Mouse (Mus musculus) embryonic facial prominence, embryonic 14.5 days (tissue): ENCODE data around the gene Paxx. TPM values are rescaled to one million over a fixed set of nuclear protein-coding genes. Genes with fewer than 3 reads are reported as not detected.
"Not testable (repeated sequence)": the region's sequence is repeated elsewhere in the genome, so short reads cannot be mapped to it uniquely, and the experiment has no call there.

ENCODE experiments used
- ATAC-seq: fragments of 200-750 bp; cut with Nextera tagmentation; 2 replicates; pipeline ENCODE4 v1.8.0; 2017; ENCODE audit warnings: low read depth, moderate number of reproducible peaks, moderate TSS enrichment
- DNase-seq: peaks from one replicate; pipeline ENCODE4 v3.0.0-alpha.2; 2015; ENCODE audit warnings: low spot score
- H3K27ac ChIP-seq: fragments of 300-500 bp; sonication (generic); replicated peaks from 2 replicates; pipeline ENCODE4 v1.5.1; 2014; ENCODE audit warnings: low read depth, mild to moderate bottlenecking, low read length, moderate library complexity
- H3K27me3 ChIP-seq: fragments of 300-500 bp; sonication (generic); replicated peaks from 2 replicates; pipeline ENCODE4 v1.6.1; 2014; ENCODE audit warnings: low read length; ENCODE audit not compliant: control insufficient read depth, insufficient read depth
- H3K36me3 ChIP-seq: fragments of 300-500 bp; sonication (generic); 2 replicates; pipeline ENCODE4 v1.6.1; 2014; ENCODE audit warnings: low read length, mixed read lengths; ENCODE audit not compliant: control insufficient read depth, insufficient read depth
- H3K4me1 ChIP-seq: fragments of 300-500 bp; sonication (generic); 2 replicates; pipeline ENCODE4 v1.6.1; 2014; ENCODE audit warnings: antibody characterized with exemption, low read length; ENCODE audit not compliant: control insufficient read depth, insufficient read depth
- H3K4me2 ChIP-seq: fragments of 300-500 bp; sonication (generic); 2 replicates; pipeline ENCODE4 v1.6.1; 2014; ENCODE audit warnings: low read depth, mild to moderate bottlenecking, low read length, moderate library complexity, mixed read lengths
- H3K4me3 ChIP-seq: fragments of 300-500 bp; sonication (generic); 2 replicates; pipeline ENCODE4 v1.5.1; 2014; ENCODE audit warnings: low read depth, mild to moderate bottlenecking, low read length
- H3K9ac ChIP-seq: fragments of 300-500 bp; sonication (generic); 2 replicates; pipeline ENCODE4 v1.6.1; 2014; ENCODE audit warnings: low read depth, mild to moderate bottlenecking, low read length, moderate library complexity, mixed read lengths
- H3K9me3 ChIP-seq: fragments of 300-500 bp; sonication (generic); 2 replicates; pipeline ENCODE4 v1.6.1; 2016; ENCODE audit warnings: low read length; ENCODE audit not compliant: control insufficient read depth
- WGBS: fragments of 180-500 bp; shearing (Covaris S2); extraction: QIAGEN DNeasy Blood & Tissue Kit; methylation state at CpG from one replicate; pipeline ENCODE4 v1.1.7; 2014; 5-methylcytosine and 5-hydroxymethylcytosine counted together
- polyA plus RNA-seq: library from polyadenylated mRNA; unstranded; fragments of >200 nt; fragmentation: Nextera tagmentation; extraction: Ambion mirVana; gene quantifications from 2 replicates; pipeline ENCODE4 v1.2.1, GENCODE M21; 2014

The Paxx gene
- polyA plus RNA-seq, 1 experiment from 2014 or later = 41.7 TPM

DNA sequence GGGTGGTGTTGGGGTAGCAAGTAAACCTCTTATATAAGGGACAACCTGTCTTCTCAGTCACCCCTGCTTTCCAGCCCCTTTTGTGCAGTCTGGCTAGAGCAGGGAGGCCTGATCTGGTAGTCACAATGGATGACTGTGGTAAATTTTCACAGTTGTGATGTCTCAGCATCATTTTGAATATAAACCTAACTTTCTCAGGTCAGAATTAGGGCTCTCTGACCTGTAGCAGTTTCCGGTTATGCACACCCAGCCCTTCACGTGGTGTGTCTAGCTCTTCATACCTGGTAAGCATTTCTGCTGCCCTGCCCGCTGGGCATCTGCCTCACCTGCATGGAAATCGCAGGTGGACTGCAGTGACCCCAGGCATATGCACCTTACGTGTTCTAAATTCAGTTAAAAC lies 33.6 kb downstream of the Paxx start:
- H3K36me3 ChIP-seq = no peaks in the 10 kb centered on the region
- no peaks in the 10 kb centered on the region for H3K9me3 ChIP-seq
- 88% methylated on average over 5 of the region's 5 CpGs for WGBS
- no peak overlapping the region for H3K4me3 ChIP-seq
- H3K9ac ChIP-seq = no peak overlapping the region
- H3K4me2 ChIP-seq = no peak overlapping the region
- ATAC-seq (no peak), DNase-seq (no peak)
- H3K4me1 ChIP-seq = no peaks in the 10 kb centered on the region
- H3K27me3 ChIP-seq = peaks cover 29% of the 10 kb centered on the region
- H3K27ac ChIP-seq = no peak overlapping the region

DNA sequence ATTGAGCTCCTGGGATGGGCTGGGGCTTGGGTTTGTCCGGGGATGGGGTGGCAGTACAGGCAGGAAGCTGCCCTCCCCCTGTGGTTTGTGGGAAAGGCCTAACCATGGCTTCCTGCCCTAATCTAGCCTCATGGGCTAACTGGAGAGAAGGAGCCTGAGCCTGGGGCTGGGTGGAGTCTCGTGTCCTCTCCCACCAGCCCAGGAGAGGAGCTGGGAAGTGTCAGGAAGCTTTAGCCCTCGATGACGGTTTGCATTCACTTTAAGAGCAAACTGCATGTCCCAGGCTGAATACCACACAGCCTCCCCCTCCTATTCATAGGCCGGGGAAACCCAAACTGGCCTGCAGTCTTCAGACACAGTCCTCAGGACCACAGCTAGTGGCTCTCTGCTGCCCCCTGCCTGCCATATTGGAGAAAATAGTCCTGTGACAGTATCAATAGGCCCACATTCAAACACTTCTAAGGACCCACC lies 34.1 kb downstream of the Paxx start:
- DNase-seq (peak; percentile 65), ATAC-seq (peak; percentile 21; the same call in 1 of the 2 replicates)
- Histone ChIP-seq H3K27ac (no peak overlapping the region), H3K4me3 (no peak overlapping the region), H3K9me3 (no peaks in the 10 kb centered on the region), H3K36me3 (no peaks in the 10 kb centered on the region), H3K4me2 (no peak overlapping the region), H3K27me3 (peaks cover 29% of the 10 kb centered on the region), H3K9ac (no peak overlapping the region), H3K4me1 (no peaks in the 10 kb centered on the region)
- 20% methylated on average over 5 of the region's 5 CpGs for WGBS

DNA sequence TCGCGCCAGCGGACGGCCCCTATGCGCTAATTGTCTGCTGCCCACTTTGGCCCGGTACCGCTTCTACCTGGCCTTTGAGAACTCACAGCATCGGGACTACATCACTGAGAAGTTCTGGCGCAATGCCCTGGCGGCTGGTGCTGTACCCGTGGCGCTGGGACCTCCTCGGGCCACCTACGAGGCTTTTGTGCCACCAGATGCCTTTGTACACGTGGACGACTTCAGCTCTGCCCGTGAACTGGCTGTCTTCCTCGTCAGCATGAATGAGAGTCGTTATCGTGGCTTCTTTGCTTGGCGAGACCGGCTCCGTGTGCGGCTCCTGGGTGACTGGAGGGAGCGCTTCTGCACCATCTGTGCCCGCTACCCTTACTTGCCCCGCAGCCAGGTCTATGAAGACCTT lies 35.4 kb downstream of the Paxx start:
- Histone ChIP-seq H3K9ac (no peak overlapping the region), H3K4me2 (no peak overlapping the region), H3K9me3 (no peaks in the 10 kb centered on the region), H3K36me3 (no peaks in the 10 kb centered on the region), H3K4me1 (no peaks in the 10 kb centered on the region), H3K27me3 (peaks cover 25% of the 10 kb centered on the region), H3K27ac (no peak overlapping the region), H3K4me3 (no peak overlapping the region)
- WGBS = 50% methylated on average over 27 of the region's 27 CpGs
- DNase-seq (no peak), ATAC-seq (no peak)

DNA sequence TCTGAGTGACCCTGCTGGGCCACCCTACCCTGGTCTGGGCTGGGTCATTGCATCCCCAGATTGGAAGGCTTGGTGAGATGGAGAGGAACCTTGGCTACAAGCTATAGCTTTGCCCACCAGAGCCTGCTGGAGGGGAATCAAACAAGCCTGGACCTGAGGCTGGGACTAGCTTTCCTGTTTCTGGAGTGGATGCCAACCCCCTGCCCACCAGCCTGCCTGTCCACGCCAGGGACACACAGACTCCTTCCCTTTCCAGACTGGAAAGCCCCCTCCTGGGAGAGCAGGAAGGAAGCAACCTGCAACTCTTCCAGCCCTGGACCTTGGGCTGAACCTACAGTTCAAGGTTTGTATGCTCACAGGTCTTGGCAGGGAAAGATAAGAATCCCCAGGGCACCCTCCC lies 37.3 kb downstream of the Paxx start:
- DNase-seq = no peak
- Histone ChIP-seq H3K9ac (no peak overlapping the region), H3K27ac (no peak overlapping the region), H3K4me3 (no peak overlapping the region), H3K4me2 (no peak overlapping the region), H3K4me1 (no peaks in the 10 kb centered on the region), H3K36me3 (no peaks in the 10 kb centered on the region), H3K9me3 (no peaks in the 10 kb centered on the region), H3K27me3 (peaks cover 25% of the 10 kb centered on the region)
- ATAC-seq = no peak
- WGBS = 29% methylated on average over 1 of the region's 1 CpGs

DNA sequence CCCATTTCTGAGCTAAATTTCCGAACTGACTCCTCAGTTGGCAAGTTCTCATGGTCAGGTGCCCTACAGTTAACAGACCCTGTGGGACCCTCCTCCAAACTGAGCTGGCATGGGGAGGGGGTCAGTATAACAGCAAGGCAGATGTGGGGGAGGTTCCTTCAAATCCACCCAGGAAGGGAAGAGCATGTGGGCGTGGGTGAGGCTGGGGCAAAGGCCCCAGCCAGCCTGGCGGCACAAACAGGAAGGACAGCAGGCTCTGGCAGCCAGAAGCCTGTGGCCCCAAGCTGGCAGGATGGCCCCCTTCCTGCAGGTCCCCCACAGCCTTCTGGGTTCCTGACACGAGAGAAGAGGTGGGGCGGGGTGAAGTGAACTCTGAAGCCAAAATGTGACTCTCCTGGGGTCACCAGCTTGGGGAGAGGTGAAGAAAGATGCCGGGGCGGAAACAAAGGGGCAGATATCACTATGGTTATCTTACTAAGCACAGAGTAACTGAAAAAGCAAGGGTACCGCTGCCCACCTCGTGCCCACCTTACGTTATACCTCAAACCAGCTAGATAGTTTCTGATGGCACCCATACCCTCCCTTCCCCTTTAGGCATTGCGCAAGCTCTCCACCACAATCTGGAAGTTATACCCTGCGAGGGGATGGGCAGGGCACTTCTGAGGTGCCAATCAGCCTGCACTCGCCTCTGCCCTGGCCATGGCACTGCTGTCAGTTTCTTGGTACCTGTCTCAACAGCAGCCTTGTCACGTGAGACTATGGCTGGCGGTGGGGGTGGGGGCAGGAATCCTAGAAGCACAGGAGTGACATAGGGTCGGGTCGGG lies 38.1 kb downstream of the Paxx start, which contains the start of gene Fut7:
Fut7 (plus strand) TSS at position 681 of the 824 bp plus-strand sequence.
- Histone ChIP-seq H3K4me2 (no peak within 1 kb of the TSS), H3K4me1 (no peaks in the 10 kb centered on the region), H3K27me3 (peaks cover 25% of the 10 kb centered on the region), H3K4me3 (no peak within 1 kb of the TSS), H3K9me3 (no peaks in the 10 kb centered on the region), H3K9ac (no peak within 1 kb of the TSS), H3K36me3 (no peaks in the 10 kb centered on the region), H3K27ac (no peak within 1 kb of the TSS)
- DNase-seq = no peak
- 56% methylated on average over 17 of the region's 17 CpGs for WGBS
- ATAC-seq = no peak

DNA sequence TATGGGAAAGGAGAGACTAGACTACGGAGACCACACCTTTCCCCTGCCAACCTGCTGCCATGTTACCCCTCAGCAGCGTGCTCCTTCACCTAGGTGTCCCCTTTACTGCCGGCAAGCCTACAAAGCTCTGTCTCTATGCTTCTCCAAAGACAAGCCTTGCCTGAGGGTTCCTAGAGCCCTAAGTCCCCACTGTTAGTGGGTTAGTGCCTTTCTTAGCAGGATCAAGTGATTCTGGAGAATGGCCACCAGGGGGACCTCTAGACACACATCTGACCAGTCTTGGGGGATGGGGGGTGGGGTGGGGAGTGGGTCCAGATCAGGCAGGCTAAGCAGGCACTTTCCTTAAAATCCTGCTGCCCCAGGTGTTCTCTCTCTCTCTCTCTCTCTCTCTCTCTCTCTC lies 39.0 kb downstream of the Paxx start:
- WGBS = 18% methylated on average over 3 of the region's 3 CpGs
- H3K4me3 ChIP-seq = no peak overlapping the region
- DNase-seq = peak; percentile 64
- no peaks in the 10 kb centered on the region for H3K36me3 ChIP-seq
- H3K9me3 ChIP-seq = no peaks in the 10 kb centered on the region
- no peak overlapping the region for H3K9ac ChIP-seq
- ATAC-seq = peak; percentile 53; the same call in 1 of the 2 replicates
- no peak overlapping the region for H3K4me2 ChIP-seq
- H3K27me3 ChIP-seq = peaks cover 25% of the 10 kb centered on the region
- H3K4me1 ChIP-seq = no peaks in the 10 kb centered on the region
- H3K27ac ChIP-seq = no peak overlapping the region

DNA sequence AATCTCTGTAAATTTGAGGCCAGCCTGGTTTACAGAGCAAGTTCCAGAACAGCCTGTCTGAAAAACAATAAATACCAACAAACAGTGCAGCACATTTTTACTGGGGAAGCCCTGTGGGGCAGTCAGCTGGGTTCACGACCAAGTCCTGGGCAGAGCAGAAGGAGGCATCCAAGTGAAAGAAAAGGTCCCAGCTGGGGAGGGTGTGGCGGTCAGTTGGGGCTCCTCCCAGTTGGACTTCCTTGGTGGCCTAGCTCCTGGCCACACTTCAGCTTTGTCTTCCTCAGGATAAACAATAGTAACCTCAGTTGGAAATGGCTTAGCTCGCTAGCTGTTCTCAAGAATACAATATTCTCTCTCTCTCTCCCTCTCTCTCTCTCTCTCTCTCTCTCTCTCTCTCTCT lies 43.5 kb downstream of the Paxx start:
- Histone ChIP-seq H3K9me3 (no peaks in the 10 kb centered on the region), H3K4me2 (no peak overlapping the region), H3K4me3 (no peak overlapping the region), H3K4me1 (no peaks in the 10 kb centered on the region), H3K27ac (no peak overlapping the region), H3K36me3 (no peaks in the 10 kb centered on the region), H3K27me3 (peaks cover 1% of the 10 kb centered on the region; the same call in 1 of the 2 replicates), H3K9ac (no peak overlapping the region)
- 26% methylated on average over 3 of the region's 3 CpGs for WGBS
- ATAC-seq = no peak
- no peak for DNase-seq

DNA sequence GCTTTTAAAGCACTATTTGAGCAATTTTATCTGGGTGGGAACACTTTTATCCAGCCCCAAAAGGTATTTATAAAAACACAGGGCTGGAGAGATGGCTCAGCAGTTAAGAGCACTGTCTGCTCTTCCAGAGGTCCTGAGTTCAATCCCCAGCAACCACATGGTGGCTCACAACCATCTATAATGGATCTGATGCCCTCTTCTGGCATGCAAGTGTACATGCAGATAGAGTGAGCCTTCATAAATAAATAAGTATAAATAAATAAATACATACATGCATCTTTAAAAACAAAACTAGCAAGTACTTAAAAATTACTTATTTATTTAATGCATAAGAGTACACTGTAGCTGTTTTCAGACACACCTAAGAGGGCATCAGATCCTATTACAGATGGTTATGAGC lies 47.5 kb downstream of the Paxx start:
- not testable (repeated sequence) for H3K27me3 ChIP-seq, H3K36me3 ChIP-seq, DNase-seq, H3K4me2 ChIP-seq, H3K9me3 ChIP-seq, H3K4me1 ChIP-seq, ATAC-seq, H3K9ac ChIP-seq, H3K27ac ChIP-seq, H3K4me3 ChIP-seq

DNA sequence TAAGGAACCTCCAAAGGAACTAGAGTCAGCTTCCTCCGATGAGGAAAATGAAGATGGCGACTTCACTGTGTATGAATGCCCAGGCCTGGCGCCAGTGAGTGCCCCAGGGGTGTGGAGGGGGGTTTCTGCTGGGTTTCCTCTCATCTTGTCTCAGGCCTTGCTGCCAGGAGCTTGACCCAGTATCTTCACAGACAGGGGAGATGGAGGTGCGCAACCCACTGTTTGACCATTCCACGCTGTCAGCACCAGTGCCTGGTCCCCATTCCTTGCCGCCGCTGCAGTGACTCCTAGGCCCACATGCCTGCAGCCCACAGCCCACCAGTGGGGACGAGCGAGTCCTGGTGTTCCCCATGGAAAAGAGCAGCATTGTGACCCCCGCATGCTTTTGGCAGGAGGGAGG lies 52.0 kb downstream of the Paxx start:
- Histone ChIP-seq H3K9me3 (no peaks in the 10 kb centered on the region), H3K27ac (no peak overlapping the region)

More for the DNA sequence above, 52.0 kb downstream of the Paxx start:
- 0 out of 2 replicates have a peak, but pooled peaks cover 5% of the 10 kb centered on the region for H3K36me3 ChIP-seq
- H3K4me3 ChIP-seq = no peak overlapping the region
- DNase-seq (no peak), ATAC-seq (no peak)
- no peaks in the 10 kb centered on the region for H3K27me3 ChIP-seq
- no peak overlapping the region for H3K9ac ChIP-seq
- no peaks in the 10 kb centered on the region for H3K4me1 ChIP-seq
- WGBS = 83% methylated on average over 9 of the region's 10 CpGs
- H3K4me2 ChIP-seq = no peak overlapping the region
